Mouse (Mus musculus) myocyte (in vitro differentiated cells): ENCODE measurements around the gene Sectm1a.

Source experiments
- CEBPB ChIP-seq: IDR thresholded peaks from 2 replicates; pipeline ENCODE4 v1.6.1; 2011; ENCODE audit warnings: mild to moderate bottlenecking, moderate library complexity; ENCODE audit not compliant: poor library complexity, insufficient read depth, severe bottlenecking
- E2F4 ChIP-seq: IDR thresholded peaks from one replicate; pipeline ENCODE4 v1.6.1; 2011; ENCODE audit warnings: mild to moderate bottlenecking, control low read depth, moderate library complexity; ENCODE audit not compliant: insufficient read depth
- MAX ChIP-seq: IDR thresholded peaks from one replicate; pipeline ENCODE4 v1.6.1; 2011; ENCODE audit warnings: low read depth, mild to moderate bottlenecking, control low read depth
- MYOG ChIP-seq, 3 experiments: IDR thresholded peaks; one replicate each; pipeline ENCODE4 v1.6.1; 2011; ENCODE audit warnings: control low read depth in 2 of 3, low read depth in 2 of 3, mild to moderate bottlenecking in 2 of 3; ENCODE audit not compliant: insufficient read length in 2 of 3, control insufficient read depth in 1 of 3, insufficient read depth in 1 of 3
- POLR2A ChIP-seq: IDR thresholded peaks from one replicate; pipeline ENCODE4 v1.6.1; 2011; ENCODE audit warnings: low read depth, mild to moderate bottlenecking, control low read depth, moderate library complexity; ENCODE audit not compliant: insufficient read length
- REST ChIP-seq: IDR thresholded peaks from one replicate; pipeline ENCODE4 v1.6.1; 2011; ENCODE audit warnings: mild to moderate bottlenecking, control low read depth, moderate library complexity; ENCODE audit not compliant: insufficient read depth, insufficient read length
- TCF3 ChIP-seq: IDR thresholded peaks from one replicate; pipeline ENCODE4 v1.6.1; 2011; ENCODE audit warnings: low read depth, control low read depth; ENCODE audit not compliant: insufficient read length
- USF1 ChIP-seq: IDR thresholded peaks from one replicate; pipeline ENCODE4 v1.6.1; 2011; ENCODE audit warnings: low read depth, mild to moderate bottlenecking, control low read depth, moderate library complexity

- no peak for TF ChIP-seq MYOG (IDR thresholded peaks at IDR 0.05; ENCODE audit: control insufficient read depth in 1 of 3, insufficient read depth in 1 of 3, insufficient read length in 2 of 3, low read depth in 2 of 3)
- TF ChIP-seq MAX: no peak
- TF ChIP-seq POLR2A: no peak
- no peak for TF ChIP-seq USF1
- TF ChIP-seq E2F4: no peak
- no peak for TF ChIP-seq CEBPB
- no peak for TF ChIP-seq TCF3
- TF ChIP-seq REST: no peak
Observed at GRCm38 (mm10) chr11:121056536-121057236, 24.3 kb downstream of the Sectm1a start.
